Mouse (Mus musculus): Measurements from ENCODE around the gene Cog7.
A peak's percentile ranks its signal among the peaks of the same experiment; 100 is the strongest.

DNA sequence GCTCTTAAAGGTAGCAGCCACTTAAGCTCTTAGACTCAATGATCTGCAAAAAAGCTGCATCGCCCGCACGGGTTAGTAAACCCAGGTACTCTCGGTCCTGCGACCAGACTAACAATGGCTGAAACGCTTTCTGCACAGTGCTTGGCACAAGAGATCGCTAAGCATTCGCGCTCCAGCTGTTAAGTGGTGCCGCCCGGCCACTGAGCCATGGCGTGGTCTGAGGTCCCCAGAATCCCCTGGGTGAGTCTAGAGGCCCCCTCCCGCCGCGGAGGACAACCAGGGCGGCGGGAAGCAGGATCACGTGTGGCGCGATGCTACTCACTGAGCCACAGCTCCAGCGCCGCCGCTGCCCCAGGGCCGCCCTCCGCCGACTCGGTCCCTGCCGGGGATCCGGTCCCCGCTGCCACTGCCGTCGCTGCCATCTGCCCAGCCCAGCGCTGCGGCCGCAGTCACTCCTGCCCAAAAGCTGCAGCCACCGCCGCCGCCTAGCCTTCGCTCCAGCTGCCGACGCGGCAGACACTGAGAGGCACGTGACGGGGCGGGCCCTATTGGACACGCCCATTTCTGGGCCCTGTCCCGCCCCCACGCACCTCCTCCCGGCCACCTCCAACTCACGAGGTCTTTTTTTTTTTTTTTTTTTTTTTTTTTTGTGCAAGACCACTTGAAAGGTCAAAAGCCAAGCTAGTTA lies 39.3 kb upstream of the Cog7 start, which contains the start of gene Gga2:
- TF ChIP-seq POLR2A (IDR thresholded peaks at IDR 0.05; ENCODE audit: insufficient read depth, low read depth, low read length) (peak; percentile 94), CTCF (IDR thresholded peaks at IDR 0.05; ENCODE audit: insufficient read depth, low read depth, low read length) (no peak)

Data from olfactory bulb, adult 2 months (tissue).